Mouse (Mus musculus) brain, embryonic 18.5 days (tissue): ENCODE data around the gene Gpbar1.
A peak's percentile ranks its signal among the peaks of the same experiment; 100 is the strongest.
"Not testable (repeated sequence)": the region's sequence is repeated elsewhere in the genome, so short reads cannot be mapped to it uniquely, and the experiment has no call there.

Experiments
- DNase-seq: peaks from one replicate; pipeline ENCODE4 v3.0.0-alpha.2; 2012; ENCODE audit warnings: low read depth, low spot score

Gene Gpbar1

GRCm38 (mm10) chr1:74277883-74278537 is 340 bp upstream of the Gpbar1 start:
- DNase-seq = no peak

- no peak for DNase-seq
These were observed 638 bp downstream of the Gpbar1 start for GRCm38 (mm10) chr1:74278988-74279387.

GRCm38 (mm10) chr1:74280591-74281325 is 2.4 kb downstream of the Gpbar1 start:
- no peak for DNase-seq

DNA sequence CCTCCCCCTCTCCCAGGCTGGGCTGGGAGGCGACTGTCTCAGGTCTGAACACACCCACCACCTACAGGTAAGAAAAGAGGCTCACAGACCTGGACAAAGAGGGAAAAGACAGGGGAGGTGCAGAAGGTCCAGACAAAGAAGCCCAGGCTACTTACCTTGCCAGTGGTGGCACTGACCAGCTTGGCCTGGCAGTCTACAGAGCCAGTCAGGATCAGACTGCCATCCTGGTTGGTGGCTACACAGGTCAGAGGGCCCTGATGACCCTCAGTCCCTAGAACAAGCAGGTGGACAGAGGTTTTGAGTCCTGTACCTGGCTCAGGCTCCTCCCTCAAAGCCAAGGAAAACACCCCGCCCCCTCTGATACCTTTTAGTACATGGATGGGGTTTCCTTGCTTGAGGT is 3.0 kb downstream of the Gpbar1 start:
- DNase-seq = no peak

DNA sequence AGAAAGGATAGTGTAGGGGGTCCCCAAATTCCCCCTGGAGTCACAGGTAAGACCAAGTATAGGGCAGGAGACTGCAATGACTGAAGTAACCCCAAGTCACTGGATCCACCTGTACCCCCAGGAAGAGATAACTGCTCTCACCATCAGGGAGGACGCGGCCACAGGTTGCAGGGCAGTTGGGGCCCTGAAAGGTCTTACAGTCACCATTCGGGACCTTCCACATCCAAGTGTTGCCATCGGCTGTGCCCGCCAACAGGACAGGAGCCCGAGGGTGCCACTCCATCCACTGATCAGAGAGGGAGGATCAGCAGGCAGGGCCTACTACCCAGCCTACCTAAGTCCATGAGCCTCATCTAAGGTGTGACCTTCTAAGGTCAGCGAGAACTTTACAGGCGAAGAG is 3.5 kb downstream of the Gpbar1 start:
- DNase-seq = no peak

DNA sequence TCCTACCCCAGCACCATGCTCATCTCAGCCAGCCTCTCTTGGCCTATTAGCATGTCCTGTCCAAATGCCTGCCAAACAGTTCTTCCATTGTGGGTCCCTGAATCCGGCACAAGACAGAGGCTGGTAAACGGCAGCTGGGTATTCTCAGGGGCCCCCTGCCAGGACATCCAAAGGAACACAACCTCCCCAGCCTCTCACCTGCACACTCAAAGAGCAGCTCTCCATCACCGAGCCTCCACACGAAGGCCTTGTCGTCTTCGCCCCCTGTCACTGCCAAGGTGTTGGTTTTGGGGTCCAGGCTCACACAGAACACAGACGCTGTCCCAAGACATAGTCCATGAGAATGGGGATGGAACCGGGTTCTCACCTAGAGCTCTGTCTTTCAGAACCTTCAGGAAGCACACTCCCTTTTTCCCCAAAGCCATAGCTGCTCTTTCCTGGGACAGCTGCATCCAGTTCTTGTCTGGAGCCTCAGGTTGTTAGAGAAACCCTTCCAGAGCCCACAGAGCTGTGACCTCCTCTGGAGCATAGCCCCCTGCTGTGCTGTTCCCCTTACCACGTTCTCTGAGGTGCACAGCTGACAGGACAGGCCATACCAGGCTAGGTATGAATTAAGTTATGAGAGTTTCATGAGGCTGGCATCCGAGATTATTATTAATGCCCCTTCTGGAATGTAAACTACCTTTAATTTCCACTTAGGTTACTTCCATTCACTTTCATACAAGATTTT is 4.7 kb downstream of the Gpbar1 start:
- no peak for DNase-seq

- no peak for DNase-seq
These were observed 5.5 kb downstream of the Gpbar1 start for GRCm38 (mm10) chr1:74283686-74284463.

GRCm38 (mm10) chr1:74284543-74285160 is 6.3 kb downstream of the Gpbar1 start, which contains the start of the genes Aamp and Pnkd:
Aamp (minus strand) TSS chr1:74284738.
Pnkd (plus strand) TSS chr1:74284930.
- peak; percentile 100 for DNase-seq

DNA sequence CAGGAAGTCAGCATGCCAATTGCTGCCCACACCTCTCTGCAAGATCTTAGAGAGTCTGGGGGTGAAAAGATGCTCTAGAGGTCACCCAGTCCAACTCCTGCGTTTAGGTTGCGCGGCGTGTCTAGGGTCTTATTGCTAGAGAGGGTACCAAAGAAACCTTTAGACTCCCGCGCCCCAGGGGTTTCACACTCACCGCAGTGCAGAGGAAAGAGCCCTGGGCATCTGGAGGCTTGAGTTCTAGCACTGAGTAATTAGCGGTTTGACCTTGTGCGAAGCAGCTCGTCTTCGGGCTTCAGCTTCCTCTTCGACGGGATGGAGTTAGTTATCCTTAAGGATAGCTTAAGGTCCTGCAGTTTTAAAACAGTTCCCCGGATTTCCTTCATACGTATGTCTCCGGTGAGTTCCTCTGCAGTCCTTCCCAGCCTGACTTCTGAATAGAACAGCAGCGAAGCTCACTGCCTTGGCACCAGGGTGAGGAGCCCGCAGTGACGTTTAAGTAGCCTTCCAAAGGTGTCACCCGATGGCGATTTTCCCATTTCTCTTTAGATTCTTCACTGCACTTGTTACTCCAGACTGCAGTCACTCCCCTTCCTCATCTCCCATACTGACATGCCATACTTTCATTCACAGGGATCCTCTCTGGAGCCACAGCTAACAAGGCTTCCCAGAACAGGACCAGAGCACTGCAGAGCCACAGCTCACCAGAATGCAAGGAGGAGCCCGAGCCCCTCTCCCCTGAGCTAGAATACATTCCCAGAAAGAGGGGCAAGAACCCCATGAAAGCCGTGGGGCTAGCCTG is 7.1 kb downstream of the Gpbar1 start:
- no peak for DNase-seq

- not testable (repeated sequence) for DNase-seq
These were observed 8.7 kb downstream of the Gpbar1 start for GRCm38 (mm10) chr1:74286869-74287607.

DNA sequence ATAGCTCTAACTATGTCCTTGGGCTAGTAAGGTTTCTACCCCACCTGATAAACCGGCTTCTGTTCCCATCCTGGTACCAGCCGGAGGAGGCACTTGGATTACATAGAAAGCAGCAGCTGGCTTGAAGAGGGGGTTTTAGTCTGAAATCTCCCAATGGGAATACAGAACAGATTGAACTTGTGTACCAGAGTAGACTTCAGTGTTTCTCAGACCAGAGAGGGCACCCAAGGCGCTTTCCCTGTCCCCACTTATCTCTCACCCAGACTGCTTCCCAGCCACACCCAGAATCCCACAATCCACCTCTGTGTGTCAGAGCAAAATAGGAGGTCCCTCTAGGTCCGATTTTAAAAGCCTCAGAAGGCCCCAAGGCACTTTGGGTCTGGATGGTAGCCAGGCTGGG is 10.0 kb downstream of the Gpbar1 start:
- DNase-seq = no peak

- no peak for DNase-seq
These were observed 10.9 kb downstream of the Gpbar1 start for GRCm38 (mm10) chr1:74289248-74289647.

- DNase-seq = no peak
These were observed 11.4 kb downstream of the Gpbar1 start for GRCm38 (mm10) chr1:74289740-74290139.

GRCm38 (mm10) chr1:74290141-74290540 is 11.8 kb downstream of the Gpbar1 start:
- no peak for DNase-seq

DNA sequence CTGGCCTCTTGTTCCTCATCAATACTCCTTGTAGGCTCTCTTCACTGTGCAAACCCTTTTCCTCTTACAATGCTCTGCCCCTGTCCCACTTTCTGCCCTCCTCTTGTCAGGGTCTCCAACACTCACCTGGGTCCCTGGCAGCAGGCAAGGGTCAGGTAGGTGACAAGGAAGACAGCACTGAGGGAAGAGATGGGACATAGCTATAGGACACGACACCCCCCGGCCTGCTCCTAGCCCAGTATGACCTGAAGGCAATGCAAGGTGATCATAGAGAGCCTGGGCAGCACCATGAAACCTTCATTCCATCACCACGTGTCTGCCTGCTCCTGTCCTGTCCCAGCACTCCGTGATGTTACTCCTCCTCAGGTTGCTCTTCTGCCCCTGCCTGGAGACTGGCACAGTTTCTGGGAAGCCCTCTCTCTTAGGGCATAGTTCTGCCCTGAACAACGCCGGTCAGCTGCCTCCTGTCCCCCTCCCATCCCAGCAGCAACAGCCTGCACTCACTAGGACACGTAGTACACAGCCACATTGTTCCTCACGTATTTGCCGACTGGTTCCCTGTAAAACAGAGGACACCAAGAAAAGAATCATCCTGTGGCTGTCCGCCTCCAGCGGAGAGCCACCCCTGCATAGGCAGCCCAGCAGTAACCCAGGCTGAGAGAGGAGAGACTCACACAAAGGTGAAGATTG is 14.1 kb downstream of the Gpbar1 start:
- no peak for DNase-seq

DNA sequence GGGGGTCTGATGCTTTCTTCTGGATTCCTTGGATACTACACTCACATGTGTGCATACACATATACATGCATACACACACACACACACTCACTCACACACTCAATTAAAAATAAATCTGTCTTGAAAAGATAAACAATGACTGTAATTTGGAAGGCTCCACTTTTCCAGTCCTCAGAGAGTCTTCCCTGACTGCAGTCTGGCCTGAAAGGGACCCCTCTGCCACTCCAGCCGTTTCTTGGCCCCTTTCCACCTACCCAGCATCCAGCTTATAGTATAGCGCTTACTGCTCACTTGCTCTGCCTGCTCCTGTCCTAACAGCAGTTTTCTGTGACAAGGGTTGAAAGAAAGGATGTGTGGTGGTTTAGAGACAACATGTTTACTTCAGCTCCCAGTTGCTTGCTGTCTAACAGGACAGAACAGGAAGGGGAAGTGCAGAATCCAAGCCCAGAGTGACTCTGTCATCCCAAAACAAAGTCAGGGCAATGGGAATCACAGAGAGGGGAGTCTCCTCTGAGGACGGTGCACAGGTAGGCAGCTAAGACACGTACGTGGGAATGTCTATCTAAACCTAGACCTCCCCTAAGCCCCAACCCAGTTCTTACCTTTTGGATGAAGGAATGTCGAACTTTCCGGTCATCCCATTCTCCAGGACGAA is 15.1 kb downstream of the Gpbar1 start:
- no peak for DNase-seq

- no peak for DNase-seq
These were observed 15.8 kb downstream of the Gpbar1 start for GRCm38 (mm10) chr1:74294090-74294643.

- DNase-seq = no peak
These were observed 16.5 kb downstream of the Gpbar1 start for GRCm38 (mm10) chr1:74294733-74295455.
